Mouse (Mus musculus): ENCODE data around the gene Polr2c. TPM values are rescaled to one million over a fixed set of nuclear protein-coding genes. Genes with fewer than 3 reads are reported as not detected.

Gene Polr2c
- polyA plus RNA-seq, 1 experiment from 2014 or later: 128 TPM

GRCm38 (mm10) chr8:94922176-94922575 is 64.9 kb downstream of the Polr2c start:
- Histone ChIP-seq H3K36me3 (ENCODE audit: control insufficient read depth, insufficient read depth, low read length) (no peaks in the 10 kb centered on the region), H3K27me3 (ENCODE audit: control insufficient read depth, insufficient read depth, low read length) (no peaks in the 10 kb centered on the region), H3K27ac (ENCODE audit: low read length) (no peak overlapping the region), H3K4me1 (ENCODE audit: control insufficient read depth, insufficient read depth, low read length) (peaks cover 18% of the 10 kb centered on the region), H3K9ac (ENCODE audit: low read length) (peak overlapping the region; percentile 31; the same call in 1 of the 2 replicates), H3K4me2 (ENCODE audit: low read depth, low read length) (no peak overlapping the region), H3K4me3 (replicated peaks; ENCODE audit: low read length) (no peak overlapping the region), H3K9me3 (replicated peaks; ENCODE audit: control insufficient read depth, low read length) (no peaks in the 10 kb centered on the region)
- ATAC-seq (ENCODE audit: insufficient read depth, low FRiP score): no peak
- WGBS: 43% methylated on average over 6 of the region's 6 CpGs

- Histone ChIP-seq H3K4me2 (ENCODE audit: low read depth, low read length) (no peak overlapping the region), H3K27ac (ENCODE audit: low read length) (peak overlapping the region; percentile 38; the same call in 1 of the 2 replicates), H3K9me3 (replicated peaks; ENCODE audit: control insufficient read depth, low read length) (no peaks in the 10 kb centered on the region), H3K27me3 (ENCODE audit: control insufficient read depth, insufficient read depth, low read length) (no peaks in the 10 kb centered on the region), H3K4me1 (ENCODE audit: control insufficient read depth, insufficient read depth, low read length) (peaks cover 18% of the 10 kb centered on the region), H3K4me3 (replicated peaks; ENCODE audit: low read length) (no peak overlapping the region), H3K36me3 (ENCODE audit: control insufficient read depth, insufficient read depth, low read length) (no peaks in the 10 kb centered on the region), H3K9ac (ENCODE audit: low read length) (peak overlapping the region; percentile 31)
- ATAC-seq (ENCODE audit: insufficient read depth, low FRiP score): no peak
- 24% methylated on average over 8 of the region's 8 CpGs for WGBS
Observed at GRCm38 (mm10) chr8:94922602-94923001, 65.4 kb downstream of the Polr2c start.

Other genes with a start within 250 kb of the Polr2c start
- gene Arl2bp, start 190.8 kb upstream of the Polr2c start, polyA plus RNA-seq (2015; fragmentation: Nextera tagmentation; extraction: Ambion mirVana): 112 and 113 TPM in 2 replicates
- 125 and 188 TPM in 2 replicates for gene Pllp, start 161.2 kb upstream of the Polr2c start, polyA plus RNA-seq (2015; fragmentation: Nextera tagmentation; extraction: Ambion mirVana)
- gene Ccl22, start 111.9 kb upstream of the Polr2c start, polyA plus RNA-seq (2015; fragmentation: Nextera tagmentation; extraction: Ambion mirVana): not detected in 2 replicates
- 11.6 and 16.4 TPM in 2 replicates for gene Cx3cl1, start 85.4 kb upstream of the Polr2c start, polyA plus RNA-seq (2015; fragmentation: Nextera tagmentation; extraction: Ambion mirVana)
- gene Ccl17, start 47.0 kb upstream of the Polr2c start, polyA plus RNA-seq (2015; fragmentation: Nextera tagmentation; extraction: Ambion mirVana): 0.30 TPM in 1 of 2 replicates, not detected in the other
- gene Coq9, start 19.1 kb upstream of the Polr2c start, polyA plus RNA-seq (2015; fragmentation: Nextera tagmentation; extraction: Ambion mirVana): 84.6 and 94.3 TPM in 2 replicates
- gene Ciapin1, start 19.1 kb upstream of the Polr2c start, polyA plus RNA-seq (2015; fragmentation: Nextera tagmentation; extraction: Ambion mirVana): 78.3 and 84.7 TPM in 2 replicates
- gene Dok4, start 18.9 kb downstream of the Polr2c start, polyA plus RNA-seq (2015; fragmentation: Nextera tagmentation; extraction: Ambion mirVana): 28.8 and 29.5 TPM in 2 replicates
- gene Ccdc102a, start 60.6 kb downstream of the Polr2c start, polyA plus RNA-seq (2015; fragmentation: Nextera tagmentation; extraction: Ambion mirVana): 10.9 and 14.8 TPM in 2 replicates
- 0.44 and 0.45 TPM in 2 replicates for gene Adgrg5, start 66.2 kb downstream of the Polr2c start, polyA plus RNA-seq (2015; fragmentation: Nextera tagmentation; extraction: Ambion mirVana)
- gene Adgrg1, start 117.3 kb downstream of the Polr2c start, polyA plus RNA-seq (2015; fragmentation: Nextera tagmentation; extraction: Ambion mirVana): 51.1 and 65.2 TPM in 2 replicates
- gene Adgrg3, start 160.2 kb downstream of the Polr2c start, polyA plus RNA-seq (2015; fragmentation: Nextera tagmentation; extraction: Ambion mirVana): 3.2 and 3.7 TPM in 2 replicates
- 0.14 TPM in 1 of 2 replicates, not detected in the other for gene Drc7, start 197.7 kb downstream of the Polr2c start, polyA plus RNA-seq (2015; fragmentation: Nextera tagmentation; extraction: Ambion mirVana)
- 21.2 TPM in 2 replicates for gene Katnb1, start 223.7 kb downstream of the Polr2c start, polyA plus RNA-seq (2015; fragmentation: Nextera tagmentation; extraction: Ambion mirVana)

Data from stomach, embryonic 16.5 days (tissue).